Mouse (Mus musculus) G1E (cell line): ENCODE results near the gene Nmnat1. TPM values are rescaled to one million over a fixed set of nuclear protein-coding genes. Genes with fewer than 3 reads are reported as not detected.

ENCODE experiments used
- ATAC-seq: 2 replicates; pipeline ENCODE4 v1.8.0; 2016; ENCODE audit warnings: mild to moderate bottlenecking; ENCODE audit not compliant: insufficient number of reproducible peaks, poor library complexity, low FRiP score, severe bottlenecking; ENCODE audit errors: extremely low read depth
- DNase-seq: peaks from one replicate; pipeline ENCODE4 v3.0.0; 2012; ENCODE audit warnings: low spot score
- H3K27me3 ChIP-seq: 2 replicates; pipeline ENCODE4 v1.6.1; 2012; ENCODE audit warnings: mild to moderate bottlenecking, low read length, inconsistent platforms; ENCODE audit not compliant: insufficient read depth
- H3K36me3 ChIP-seq: replicated peaks from 2 replicates; pipeline ENCODE3; 2012; ENCODE audit warnings: mild to moderate bottlenecking, inconsistent platforms
- H3K4me1 ChIP-seq: 2 replicates; pipeline ENCODE4 v1.6.1; 2012; ENCODE audit warnings: low read depth, low read length, inconsistent platforms, mixed read lengths; ENCODE audit not compliant: insufficient read depth
- H3K4me3 ChIP-seq: 2 replicates; pipeline ENCODE4 v1.5.1; 2012; ENCODE audit warnings: low read depth, mild to moderate bottlenecking, inconsistent platforms, low read length, moderate library complexity, mixed read lengths
- H3K9me3 ChIP-seq: replicated peaks from 2 replicates; pipeline ENCODE4 v1.6.1; 2012; ENCODE audit warnings: inconsistent platforms
- CTCF ChIP-seq: IDR thresholded peaks from 2 replicates; pipeline ENCODE4 v1.5.1; 2012; ENCODE audit warnings: low read depth, low read length, inconsistent platforms, mixed read lengths
- GATA1 ChIP-seq: IDR thresholded peaks from 2 replicates; pipeline ENCODE4 v1.6.1; 2012; ENCODE audit warnings: borderline replicate concordance, low read length, inconsistent platforms, mixed read lengths
- GATA2 ChIP-seq: IDR thresholded peaks from 2 replicates; pipeline ENCODE4 v1.6.1; 2012; ENCODE audit warnings: low read depth, low read length, inconsistent platforms, borderline replicate concordance
- POLR2AphosphoS5 ChIP-seq: IDR thresholded peaks from 2 replicates; pipeline ENCODE4 v1.6.1; 2012; ENCODE audit warnings: low read depth, low read length, inconsistent platforms; ENCODE audit not compliant: insufficient replicate concordance
- TAL1 ChIP-seq: conservative IDR thresholded peaks from 2 replicates; pipeline ENCODE4 v1.6.1; 2012; ENCODE audit warnings: low read depth, low read length, inconsistent platforms, mixed read lengths
- polyA plus RNA-seq: library from polyadenylated mRNA; stranded (reverse); fragments of >175 nt; gene quantifications from 2 replicates; pipeline ENCODE4 v1.2.3, GENCODE M21; 2012
- total RNA-seq, 2 experiments: library from RNA; stranded (forward) in 1 of 2; stranded (reverse) in 1 of 2; fragments of 200-1000 nt in 1 of 2; fragments of >200 nt in 1 of 2; fragmentation: Nextera tagmentation in 1 of 2; gene quantifications; 2 replicates each; pipeline ENCODE4 v1.2.3; 2014 to 2017

Gene Nmnat1
- total and polyA plus RNA-seq, 3 experiments, result 2.0 to 10.8 (median 10.5) TPM

GRCm38 (mm10) chr4:149496612-149497011 lies 11.6 kb upstream of the Nmnat1 start:
- Histone ChIP-seq H3K4me1 (no peaks in the 10 kb centered on the region), H3K4me3 (no peak overlapping the region), H3K9me3 (no peaks in the 10 kb centered on the region), H3K27me3 (no peaks in the 10 kb centered on the region), H3K36me3 (peaks cover 85% of the 10 kb centered on the region)
- ATAC-seq (no peak), DNase-seq (no peak)
- no peak for TF ChIP-seq CTCF
- no peak for TF ChIP-seq POLR2AphosphoS5
- no peak for TF ChIP-seq TAL1
- no peak for TF ChIP-seq GATA2
- no peak for TF ChIP-seq GATA1

- ATAC-seq, result no peak
- no peak for DNase-seq
- Histone ChIP-seq H3K27me3 (no peaks in the 10 kb centered on the region), H3K36me3 (peaks cover 84% of the 10 kb centered on the region), H3K4me3 (no peak overlapping the region), H3K4me1 (peaks cover 2% of the 10 kb centered on the region; the same call in 1 of the 2 replicates), H3K9me3 (no peaks in the 10 kb centered on the region)
- TF ChIP-seq GATA1 (no peak), TAL1 (no peak), POLR2AphosphoS5 (no peak)
Observed at GRCm38 (mm10) chr4:149491151-149491550, 6.1 kb upstream of the Nmnat1 start.

DNA sequence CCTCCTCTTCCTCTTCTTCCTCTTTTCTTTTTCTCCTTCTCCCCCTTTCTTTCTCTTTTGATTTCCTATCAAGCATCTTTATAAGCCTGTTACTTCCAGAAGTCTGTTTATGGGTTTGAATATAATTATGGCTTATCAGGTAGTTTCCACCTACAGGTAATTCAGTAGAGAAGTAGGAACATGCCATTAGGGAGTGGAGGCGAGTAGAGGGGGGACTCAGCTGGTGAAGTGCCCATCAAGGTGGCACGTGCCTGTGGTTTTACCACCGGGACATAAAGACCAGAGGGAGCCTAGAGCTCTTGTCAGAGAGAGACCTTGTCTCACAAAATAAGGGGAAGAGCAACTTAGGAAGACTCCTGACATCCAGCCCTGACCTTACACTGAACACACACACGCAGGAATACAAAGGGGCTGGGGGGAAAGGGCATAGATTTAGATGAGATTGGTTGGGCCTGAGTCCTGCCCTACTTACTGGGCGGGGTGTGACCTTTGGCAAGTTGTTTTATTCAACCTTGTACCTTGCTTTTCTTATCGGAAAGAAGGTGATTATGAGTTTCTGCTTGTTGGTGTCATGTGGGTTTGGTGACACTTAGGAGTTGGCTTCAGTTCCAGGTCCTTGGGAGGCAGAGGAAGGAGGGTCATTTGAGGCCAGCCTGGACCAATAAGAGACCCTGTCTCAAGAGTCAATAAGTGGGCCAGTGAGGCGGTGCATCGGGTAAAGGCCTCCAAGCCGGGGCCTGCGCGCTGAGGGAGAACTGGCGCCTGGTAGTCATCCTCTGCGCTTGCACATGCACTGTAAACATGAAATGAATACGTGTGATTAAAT lies 4.6 kb upstream of the Nmnat1 start:
- Histone ChIP-seq H3K36me3 (peaks cover 72% of the 10 kb centered on the region), H3K9me3 (no peaks in the 10 kb centered on the region), H3K27me3 (no peaks in the 10 kb centered on the region), H3K4me1 (peaks cover 2% of the 10 kb centered on the region; the same call in 1 of the 2 replicates), H3K4me3 (no peak overlapping the region)
- TF ChIP-seq GATA2 (no peak), POLR2AphosphoS5 (no peak), TAL1 (no peak), GATA1 (no peak), CTCF (no peak)
- DNase-seq, result no peak
- ATAC-seq, result no peak

DNA sequence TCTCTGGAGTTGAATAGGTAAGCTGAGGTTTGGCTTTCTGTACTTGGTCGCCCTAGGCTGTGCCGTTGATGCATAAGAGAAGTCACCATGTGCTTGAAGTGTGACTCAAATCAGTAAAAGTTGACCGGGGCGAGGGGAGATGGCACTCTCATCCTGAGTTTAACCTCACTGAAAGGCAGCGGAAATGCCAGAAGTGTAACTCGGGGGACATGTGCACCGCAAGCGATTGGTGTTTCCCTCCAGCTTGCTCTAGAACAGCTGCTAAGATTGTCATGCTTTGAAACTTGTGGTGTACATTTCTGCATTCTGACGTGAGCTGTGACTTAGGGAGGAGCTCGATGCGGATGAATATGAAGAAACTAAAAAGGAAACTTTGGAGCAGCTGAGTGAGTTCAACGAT lies 2.7 kb upstream of the Nmnat1 start:
- Histone ChIP-seq H3K4me1 (peaks cover 6% of the 10 kb centered on the region), H3K9me3 (no peaks in the 10 kb centered on the region), H3K4me3 (no peak overlapping the region), H3K36me3 (peaks cover 55% of the 10 kb centered on the region), H3K27me3 (no peaks in the 10 kb centered on the region)
- TF ChIP-seq CTCF (no peak), TAL1 (no peak), GATA2 (no peak), GATA1 (no peak)
- no peak for DNase-seq
- no peak for ATAC-seq

GRCm38 (mm10) chr4:149485825-149486206 lies 814 bp upstream of the Nmnat1 start:
- H3K36me3 ChIP-seq, result peaks cover 43% of the 10 kb centered on the region
- H3K27me3 ChIP-seq, result no peaks in the 10 kb centered on the region
- no peaks in the 10 kb centered on the region for H3K9me3 ChIP-seq
- peaks cover 6% of the 10 kb centered on the region for H3K4me1 ChIP-seq
- TF ChIP-seq GATA1 (no peak), GATA2 (no peak), CTCF (no peak), TAL1 (no peak), POLR2AphosphoS5 (no peak)
- H3K4me3 ChIP-seq, result peak overlapping the region; percentile 84
- DNase-seq, result peak; percentile 2
- ATAC-seq, result no peak; the same call in 1 of the 2 replicates

GRCm38 (mm10) chr4:149484566-149484965 lies 436 bp downstream of the Nmnat1 start:
- TF ChIP-seq POLR2AphosphoS5 (no peak), CTCF (no peak), GATA1 (no peak), TAL1 (no peak), GATA2 (no peak)
- ATAC-seq, result no peak

More at GRCm38 (mm10) chr4:149484566-149484965, 436 bp downstream of the Nmnat1 start:
- Histone ChIP-seq H3K4me3 (peak overlapping the region; percentile 84), H3K27me3 (no peaks in the 10 kb centered on the region), H3K36me3 (peaks cover 39% of the 10 kb centered on the region), H3K4me1 (peaks cover 6% of the 10 kb centered on the region), H3K9me3 (no peaks in the 10 kb centered on the region)
- DNase-seq, result peak; percentile 1
